Mouse (Mus musculus) kidney, adult 2 months (tissue): ENCODE measurements around the gene Hprt. TPM values are rescaled to one million over a fixed set of nuclear protein-coding genes. Genes with fewer than 3 reads are reported as not detected.

Experiments
- DNase-seq: peaks from one replicate; pipeline ENCODE4 v3.0.0; 2021
- H3K27ac ChIP-seq: fragments of 200-500 bp; 2 replicates; pipeline ENCODE4 v1.5.1; 2012; ENCODE audit warnings: low read depth, low read length, control low read depth, inconsistent platforms; ENCODE audit not compliant: insufficient read depth
- H3K27me3 ChIP-seq: fragments of 200-500 bp; replicated peaks from 2 replicates; pipeline ENCODE4 v1.6.1; 2012; ENCODE audit warnings: mild to moderate bottlenecking, moderate library complexity, low read length, inconsistent platforms; ENCODE audit not compliant: control insufficient read depth, insufficient read depth
- H3K36me3 ChIP-seq: fragments of 200-500 bp; 2 replicates; pipeline ENCODE4 v1.6.1; 2012; ENCODE audit warnings: mild to moderate bottlenecking, moderate library complexity, low read length, inconsistent platforms; ENCODE audit not compliant: control insufficient read depth, insufficient read depth
- H3K4me1 ChIP-seq: fragments of 200-500 bp; 2 replicates; pipeline ENCODE4 v1.6.1; 2011; ENCODE audit warnings: low read length; ENCODE audit not compliant: control insufficient read depth, insufficient read depth
- H3K4me3 ChIP-seq: fragments of 200-500 bp; 2 replicates; pipeline ENCODE4 v1.5.1; 2011; ENCODE audit warnings: mild to moderate bottlenecking, low read depth, low read length, control low read depth; ENCODE audit not compliant: insufficient read depth
- CTCF ChIP-seq: fragments of 200-500 bp; conservative IDR thresholded peaks from 2 replicates; pipeline ENCODE4 v1.5.1; 2011; ENCODE audit warnings: low read depth, mild to moderate bottlenecking, control low read depth, low read length, moderate library complexity, mixed read lengths; ENCODE audit not compliant: insufficient read depth, insufficient read length
- POLR2A ChIP-seq: fragments of 200-500 bp; IDR thresholded peaks from one replicate; pipeline ENCODE4 v1.6.1; 2011; ENCODE audit warnings: low read depth, low read length, control low read depth
- WGBS: fragments of 180-500 bp; shearing (Covaris S2); methylation state at CpG from one replicate; pipeline ENCODE4 v1.1.7; 2018; 5-methylcytosine and 5-hydroxymethylcytosine counted together
- polyA plus RNA-seq: library from polyadenylated mRNA; depleted of rRNA; stranded (reverse); fragments of >200 nt; gene quantifications from 2 replicates; pipeline ENCODE4 v1.2.3, GENCODE M21; 2012

The Hprt gene
- polyA plus RNA-seq, 1 experiment, result 28.9 TPM

GRCm38 (mm10) chrX:53052652-53053500 lies 64.9 kb downstream of the Hprt start:
- no peaks in the 10 kb centered on the region for H3K36me3 ChIP-seq
- no peak overlapping the region for H3K27ac ChIP-seq
- 19% methylated on average over 13 of the region's 13 CpGs for WGBS
- TF ChIP-seq CTCF, result no peak
- no peak overlapping the region for H3K4me3 ChIP-seq
- peak; percentile 19 for DNase-seq
- H3K4me1 ChIP-seq, result no peaks in the 10 kb centered on the region
- H3K27me3 ChIP-seq, result no peaks in the 10 kb centered on the region

- DNase-seq, result no peak
- Histone ChIP-seq H3K36me3 (no peaks in the 10 kb centered on the region), H3K27ac (no peak overlapping the region), H3K4me3 (no peak overlapping the region), H3K27me3 (no peaks in the 10 kb centered on the region), H3K4me1 (no peaks in the 10 kb centered on the region)
- WGBS, result 66% methylated on average over 5 of the region's 5 CpGs
- TF ChIP-seq POLR2A (no peak), CTCF (no peak)
Measured at GRCm38 (mm10) chrX:53053885-53054284, 65.9 kb downstream of the Hprt start.

- H3K36me3 ChIP-seq, result no peaks in the 10 kb centered on the region
- 16% methylated on average over 9 of the region's 9 CpGs for WGBS
- TF ChIP-seq POLR2A (no peak), CTCF (no peak)
- H3K4me3 ChIP-seq, result peak overlapping the region; percentile 65
- H3K27ac ChIP-seq, result no peak overlapping the region
- no peaks in the 10 kb centered on the region for H3K27me3 ChIP-seq
- H3K4me1 ChIP-seq, result no peaks in the 10 kb centered on the region
- peak; percentile 21 for DNase-seq
Measured at GRCm38 (mm10) chrX:53055771-53056170, 67.8 kb downstream of the Hprt start.

GRCm38 (mm10) chrX:53056627-53057026 lies 68.7 kb downstream of the Hprt start:
- 1% methylated on average over 24 of the region's 33 CpGs for WGBS
- H3K27ac ChIP-seq, result peak overlapping the region; percentile 77

GRCm38 (mm10) chrX:53057054-53057759 lies 69.3 kb downstream of the Hprt start:
- 15% methylated on average over 14 of the region's 42 CpGs for WGBS
- Histone ChIP-seq H3K4me3 (peak overlapping the region; percentile 65), H3K4me1 (no peaks in the 10 kb centered on the region), H3K36me3 (no peaks in the 10 kb centered on the region), H3K27ac (peak overlapping the region; percentile 77), H3K27me3 (no peaks in the 10 kb centered on the region)
- TF ChIP-seq POLR2A, result no peak
- no peak for TF ChIP-seq CTCF
- peak; percentile 94 for DNase-seq

More at GRCm38 (mm10) chrX:53056627-53057026, 68.7 kb downstream of the Hprt start:
- H3K4me3 ChIP-seq, result peak overlapping the region; percentile 65
- DNase-seq, result peak; percentile 63
- TF ChIP-seq POLR2A, result no peak
- no peak for TF ChIP-seq CTCF
- H3K27me3 ChIP-seq, result no peaks in the 10 kb centered on the region
- no peaks in the 10 kb centered on the region for H3K4me1 ChIP-seq
- no peaks in the 10 kb centered on the region for H3K36me3 ChIP-seq

GRCm38 (mm10) chrX:53057760-53058090 lies 69.8 kb downstream of the Hprt start:
- Histone ChIP-seq H3K27ac (no peak overlapping the region), H3K27me3 (no peaks in the 10 kb centered on the region), H3K4me3 (peak overlapping the region; percentile 65; the same call in 1 of the 2 replicates), H3K4me1 (no peaks in the 10 kb centered on the region), H3K36me3 (no peaks in the 10 kb centered on the region)
- no peak for TF ChIP-seq POLR2A
- 62% methylated on average over 6 of the region's 6 CpGs for WGBS
- no peak for DNase-seq

GRCm38 (mm10) chrX:53058459-53059280 lies 70.7 kb downstream of the Hprt start:
- no peak for TF ChIP-seq POLR2A
- TF ChIP-seq CTCF, result no peak
- Histone ChIP-seq H3K36me3 (no peaks in the 10 kb centered on the region), H3K27ac (no peak overlapping the region), H3K27me3 (no peaks in the 10 kb centered on the region), H3K4me1 (no peaks in the 10 kb centered on the region), H3K4me3 (peak overlapping the region; percentile 12)
- no peak for DNase-seq
- WGBS, result 10% methylated on average over 33 of the region's 33 CpGs
